Mouse (Mus musculus): ENCODE results near the gene Fbxw28. TPM values are rescaled to one million over a fixed set of nuclear protein-coding genes. Genes with fewer than 3 reads are reported as not detected.
"Not testable (repeated sequence)": the region's sequence is repeated elsewhere in the genome, so short reads cannot be mapped to it uniquely, and the experiment has no call there.

Fbxw28 gene
- not detected in 2 replicates for total RNA-seq (2014; fragmentation: Nextera tagmentation)
- total RNA-seq (2017) = not detected in 2 replicates

- not testable (repeated sequence) for ATAC-seq (replicated peaks; ENCODE audit: poor library complexity, severe bottlenecking)
These were observed at the start of gene Fbxw28 for GRCm38 (mm10) chr9:109339559-109339958. Gene Fbxw28, minus strand, starts transcription at chr9:109339659.

GRCm38 (mm10) chr9:109287576-109287975 is 51.9 kb downstream of the Fbxw28 start, which contains the start of gene Fbxw14:
Gene Fbxw14, minus strand, starts transcription at chr9:109287676.
- ATAC-seq (replicated peaks; ENCODE audit: poor library complexity, severe bottlenecking) = not testable (repeated sequence)

Other genes with a start within 250 kb of the Fbxw28 start
- gene Plxnb1, start 244.3 kb downstream of the Fbxw28 start, total RNA-seq (2014; fragmentation: Nextera tagmentation) = not detected in 2 replicates
- not detected in 2 replicates for gene Plxnb1, start 244.3 kb downstream of the Fbxw28 start, total RNA-seq (2017)
- gene Fbxw21, start 177.6 kb downstream of the Fbxw28 start, total RNA-seq (2014; fragmentation: Nextera tagmentation) = not detected in 2 replicates
- not detected in 2 replicates for gene Fbxw21, start 177.6 kb downstream of the Fbxw28 start, total RNA-seq (2017)
- gene Fbxw13, start 143.7 kb downstream of the Fbxw28 start, total RNA-seq (2014; fragmentation: Nextera tagmentation) = not detected in 2 replicates
- not detected in 2 replicates for gene Fbxw13, start 143.7 kb downstream of the Fbxw28 start, total RNA-seq (2017)
- gene Fbxw20, start 104.9 kb downstream of the Fbxw28 start, total RNA-seq (2014; fragmentation: Nextera tagmentation) = not detected in 2 replicates
- gene Fbxw20, start 104.9 kb downstream of the Fbxw28 start, total RNA-seq (2017) = not detected in 2 replicates
- not detected in 2 replicates for gene Fbxw14, start 52.0 kb downstream of the Fbxw28 start, total RNA-seq (2014; fragmentation: Nextera tagmentation)
- gene Fbxw14, start 52.0 kb downstream of the Fbxw28 start, total RNA-seq (2017) = not detected in 2 replicates
- gene Fbxw22, start 64.6 kb upstream of the Fbxw28 start, total RNA-seq (2014; fragmentation: Nextera tagmentation) = not detected in 2 replicates
- not detected in 2 replicates for gene Fbxw22, start 64.6 kb upstream of the Fbxw28 start, total RNA-seq (2017)
- gene Fbxw16, start 109.5 kb upstream of the Fbxw28 start, total RNA-seq (2014; fragmentation: Nextera tagmentation) = not detected in 2 replicates
- gene Fbxw16, start 109.5 kb upstream of the Fbxw28 start, total RNA-seq (2017) = not detected in 2 replicates
- not detected in 2 replicates for gene Fbxw19, start 156.2 kb upstream of the Fbxw28 start, total RNA-seq (2014; fragmentation: Nextera tagmentation)
- gene Fbxw19, start 156.2 kb upstream of the Fbxw28 start, total RNA-seq (2017) = not detected in 2 replicates
- not detected in 2 replicates for gene Fbxw15, start 228.6 kb upstream of the Fbxw28 start, total RNA-seq (2014; fragmentation: Nextera tagmentation)
- not detected in 2 replicates for gene Fbxw15, start 228.6 kb upstream of the Fbxw28 start, total RNA-seq (2017)

All from granulocyte monocyte progenitor cell, adult 5-6 weeks (primary cell).